Mouse (Mus musculus): Measurements from ENCODE around the gene Hist2h2aa1.
"Not testable (repeated sequence)": the region's sequence is repeated elsewhere in the genome, so short reads cannot be mapped to it uniquely, and the experiment has no call there.

GRCm38 (mm10) chr3:96246018-96246417 lies 721 bp downstream of the Hist2h2aa1 start:
- not testable (repeated sequence) for TF ChIP-seq POLR2A, CTCF (IDR thresholded peaks at IDR 0.05; ENCODE audit: insufficient read depth, low read depth, low read length)
